ENCODE assay signal across 13 mouse cellular contexts in the genomic region with DNA sequence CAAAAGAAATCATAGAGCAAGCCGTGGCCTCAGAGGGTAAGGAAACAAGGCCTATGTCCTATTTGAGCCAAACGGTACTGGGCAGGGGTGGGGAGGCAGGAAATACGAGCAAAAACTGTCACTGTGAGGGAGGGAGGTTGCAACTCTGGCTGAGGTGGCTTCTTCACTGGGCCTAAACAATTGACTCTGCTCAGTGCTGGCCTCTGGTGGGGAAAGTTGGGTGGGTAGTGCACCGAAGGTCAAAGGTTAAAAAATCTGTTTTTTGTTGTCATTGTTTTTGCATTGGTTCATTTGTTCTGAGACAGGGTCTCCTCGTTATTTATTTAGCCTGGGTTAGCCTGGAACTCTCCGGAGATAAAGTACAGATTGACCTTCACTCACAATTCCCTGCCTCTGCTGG. TPM values are rescaled to one million over a fixed set of nuclear protein-coding genes. Genes with fewer than 3 reads are reported as not detected.
DNase-seq lines count a peak whose midpoint lies in the region; ATAC-seq and TF ChIP-seq lines count a peak whose summit lies in the region.
"Had no signal": no experiment of that assay in that cellular context is flagged by ENCODE, and none has a peak within 500 bp of the region (broad histone marks: within the 10 kb centered on the region; RNA-seq: fewer than 3 reads in every experiment).

No protein-coding gene starts in this region.

- no peak overlapping the region for H3K4me2 ChIP-seq in liver, postnatal 0 days (ENCODE audit: low read depth, low read length)
- H3K4me2 ChIP-seq in liver, embryonic 11.5 days, result no peak overlapping the region
- H3K4me2 ChIP-seq: midbrain, embryonic 12.5 days had no signal

- TF ChIP-seq POLR2A in brain, embryonic 14.5 days (IDR thresholded peaks at IDR 0.05; ENCODE audit: borderline replicate concordance, extremely low read depth, insufficient read depth, insufficient read length, poor library complexity, severe bottlenecking), result no peak

- no peak overlapping the region for H3K9ac ChIP-seq in liver, postnatal 0 days (replicated peaks)
- H3K9ac ChIP-seq in liver, embryonic 11.5 days (ENCODE audit: low read depth, low read length), result no peak overlapping the region
- H3K9ac ChIP-seq: midbrain, embryonic 12.5 days had no signal

- H3K27ac ChIP-seq in liver, postnatal 0 days (ENCODE audit: low read depth), result no peak overlapping the region
- no peak overlapping the region for H3K27ac ChIP-seq in liver, embryonic 11.5 days (ENCODE audit: low read depth, low read length)
- H3K27ac ChIP-seq: midbrain, embryonic 12.5 days had no signal

- no peak for TF ChIP-seq EP300 in liver, postnatal 0 days (IDR thresholded peaks at IDR 0.05; ENCODE audit: low read depth)

- ATAC-seq in liver, postnatal 0 days, result no peak
- no peak for ATAC-seq in liver, embryonic 11.5 days (replicated peaks; ENCODE audit: low FRiP score)

- no peaks in the 10 kb centered on the region for H3K4me1 ChIP-seq in liver, postnatal 0 days (ENCODE audit: insufficient read depth)
- no peaks in the 10 kb centered on the region for H3K4me1 ChIP-seq in liver, embryonic 11.5 days (replicated peaks; ENCODE audit: control insufficient read depth, insufficient read depth, low read length)
- H3K4me1 ChIP-seq: midbrain, embryonic 12.5 days had no signal

- H3K4me3 ChIP-seq in liver, postnatal 0 days (ENCODE audit: low read depth, low read length), result no peak overlapping the region
- H3K4me3 ChIP-seq in liver, embryonic 11.5 days (ENCODE audit: low read depth, low read length), result no peak overlapping the region
- H3K4me3 ChIP-seq: erythroblast, embryonic 14.5 days; midbrain, embryonic 12.5 days had no signal

- WGBS in liver, postnatal 0 days (ENCODE audit: insufficient replicate concordance), result 57% methylated on average over 6 of the region's 6 CpGs
- 52% methylated on average over 6 of the region's 6 CpGs for WGBS in liver, embryonic 11.5 days

- H3K36me3 ChIP-seq in liver, postnatal 0 days (replicated peaks; ENCODE audit: insufficient read depth, low read length), result no peaks in the 10 kb centered on the region
- H3K36me3 ChIP-seq in liver, embryonic 11.5 days (ENCODE audit: control insufficient read depth, insufficient read depth, low read length), result no peaks in the 10 kb centered on the region
- H3K36me3 ChIP-seq: midbrain, embryonic 12.5 days had no signal

- H3K27me3 ChIP-seq in liver, postnatal 0 days (ENCODE audit: insufficient read depth, low read length), result no peaks in the 10 kb centered on the region
- no peaks in the 10 kb centered on the region for H3K27me3 ChIP-seq in liver, embryonic 11.5 days (replicated peaks; ENCODE audit: control insufficient read depth, insufficient read depth, low read length)
- H3K27me3 ChIP-seq: midbrain, embryonic 12.5 days had no signal

- no peaks in the 10 kb centered on the region for H3K9me3 ChIP-seq in liver, postnatal 0 days (ENCODE audit: low read length)
- H3K9me3 ChIP-seq in liver, embryonic 11.5 days (ENCODE audit: control insufficient read depth, low read length), result no peaks in the 10 kb centered on the region
- H3K9me3 ChIP-seq: midbrain, embryonic 12.5 days had no signal

- peak; percentile 17 for DNase-seq in adrenal gland, postnatal 14 days
- no peak for DNase-seq in adrenal gland, adult 18-20 months (ENCODE audit: low spot score in 2 of 2)
- DNase-seq in liver, postnatal 0 days, result no peak
- no peak for DNase-seq in liver, embryonic 11.5 days (ENCODE audit: low spot score)
- DNase-seq in brain, embryonic 14.5 days (ENCODE audit: low read depth), result no peak
- DNase-seq in thymus, postnatal 0 days (ENCODE audit: low spot score), result peak; percentile 14
- DNase-seq in frontal cortex, postnatal 10 days (ENCODE audit: low spot score in 2 of 2), result no peak
- no peak for DNase-seq in spleen, postnatal 14 days (ENCODE audit: low spot score in 2 of 2)
- DNase-seq: gastrocnemius, postnatal 25 days; left cerebral cortex, postnatal 4 days had no signal

- peak; percentile 38 for TF ChIP-seq CTCF in liver, postnatal 0 days (IDR thresholded peaks at IDR 0.05; ENCODE audit: low read depth)
- peak; percentile 28; the same call in 1 of the 2 replicates for TF ChIP-seq CTCF in brain, embryonic 14.5 days (IDR thresholded peaks at IDR 0.05; ENCODE audit: borderline replicate concordance, extremely low read depth, insufficient read depth, insufficient read length)

RNA-seq across cellular contexts. Expression of a gene that starts 1.2 kb away (rescaled TPM):
- total RNA-seq in adrenal gland, postnatal 14 days (2021), result not detected in 2 replicates
- not detected for total RNA-seq in adrenal gland, adult 18-20 months (2021)
- polyA plus RNA-seq in liver, postnatal 0 days (2015; fragmentation: Nextera tagmentation; extraction: Ambion mirVana), result not detected in 2 replicates
- polyA plus RNA-seq in liver, embryonic 11.5 days (2014; fragmentation: Nextera tagmentation; extraction: Ambion mirVana), result not detected in 2 replicates
- polyA plus RNA-seq in brain, embryonic 14.5 days (2012; rRNA removed), result not detected in 2 replicates
- polyA plus RNA-seq in thymus, postnatal 0 days (2015; fragmentation: Nextera tagmentation; extraction: Ambion mirVana), result not detected in 2 replicates
- total RNA-seq: gastrocnemius, postnatal 25 days; left cerebral cortex, postnatal 4 days had no signal
- polyA plus RNA-seq: C2C12; erythroblast, embryonic 14.5 days; midbrain, embryonic 12.5 days had no signal

Comparison
In these comparisons a context has a peak if more than half of its experiments do, and no peak if none do; other contexts are left out.
1. DNase-seq: peak in adrenal gland, postnatal 14 days (single experiment) and thymus, postnatal 0 days (single experiment); none in adrenal gland, adult 18-20 months (0 of 2), liver, postnatal 0 days (single experiment), liver, embryonic 11.5 days (single experiment), brain, embryonic 14.5 days (single experiment), frontal cortex, postnatal 10 days (0 of 2) and spleen, postnatal 14 days (0 of 2).